Mouse (Mus musculus) embryonic facial prominence, embryonic 13.5 days (tissue): ENCODE results near the gene Ints1. TPM values are rescaled to one million over a fixed set of nuclear protein-coding genes. Genes with fewer than 3 reads are reported as not detected.

Experiments used
- ATAC-seq: fragments of 200-750 bp; cut with Nextera tagmentation; 2 replicates; pipeline ENCODE4 v1.8.0; 2017; ENCODE audit warnings: low read depth; ENCODE audit not compliant: insufficient number of reproducible peaks, insufficient read depth, low FRiP score, low TSS enrichment
- H3K27ac ChIP-seq: fragments of 300-500 bp; sonication (generic); 2 replicates; pipeline ENCODE4 v1.5.1; 2015; ENCODE audit warnings: moderate library complexity, mild to moderate bottlenecking, inconsistent platforms
- H3K27me3 ChIP-seq: fragments of 300-500 bp; sonication (generic); 2 replicates; pipeline ENCODE4 v1.6.1; 2015; ENCODE audit warnings: mild to moderate bottlenecking, inconsistent platforms
- H3K36me3 ChIP-seq: fragments of 300-500 bp; sonication (generic); 2 replicates; pipeline ENCODE4 v1.6.1; 2015; ENCODE audit warnings: mild to moderate bottlenecking, inconsistent platforms
- H3K4me1 ChIP-seq: fragments of 300-500 bp; sonication (generic); 2 replicates; pipeline ENCODE4 v1.6.1; 2015; ENCODE audit warnings: inconsistent platforms
- H3K4me2 ChIP-seq: fragments of 300-500 bp; sonication (generic); 2 replicates; pipeline ENCODE4 v1.6.1; 2015; ENCODE audit warnings: moderate library complexity, mild to moderate bottlenecking, inconsistent platforms
- H3K4me3 ChIP-seq: fragments of 300-500 bp; sonication (generic); 2 replicates; pipeline ENCODE4 v1.5.1; 2015; ENCODE audit warnings: mild to moderate bottlenecking, inconsistent platforms
- H3K9ac ChIP-seq: fragments of 300-500 bp; sonication (generic); 2 replicates; pipeline ENCODE4 v1.6.1; 2015; ENCODE audit warnings: mild to moderate bottlenecking, inconsistent platforms
- H3K9me3 ChIP-seq: fragments of 300-500 bp; sonication (generic); 2 replicates; pipeline ENCODE4 v1.6.1; 2016; ENCODE audit warnings: inconsistent platforms
- WGBS: fragments of 180-500 bp; shearing (Covaris S2); methylation state at CpG from one replicate; pipeline ENCODE4 v1.1.7; 2015; ENCODE audit warnings: mixed read lengths; 5-methylcytosine and 5-hydroxymethylcytosine counted together
- polyA plus RNA-seq: library from polyadenylated mRNA; unstranded; fragments of >200 nt; fragmentation: Nextera tagmentation; extraction: Ambion mirVana; gene quantifications from 2 replicates; pipeline ENCODE4 v1.2.1, GENCODE M21; 2015

The Ints1 gene
- polyA plus RNA-seq, 1 experiment from 2014 or later: 29.0 TPM

DNA sequence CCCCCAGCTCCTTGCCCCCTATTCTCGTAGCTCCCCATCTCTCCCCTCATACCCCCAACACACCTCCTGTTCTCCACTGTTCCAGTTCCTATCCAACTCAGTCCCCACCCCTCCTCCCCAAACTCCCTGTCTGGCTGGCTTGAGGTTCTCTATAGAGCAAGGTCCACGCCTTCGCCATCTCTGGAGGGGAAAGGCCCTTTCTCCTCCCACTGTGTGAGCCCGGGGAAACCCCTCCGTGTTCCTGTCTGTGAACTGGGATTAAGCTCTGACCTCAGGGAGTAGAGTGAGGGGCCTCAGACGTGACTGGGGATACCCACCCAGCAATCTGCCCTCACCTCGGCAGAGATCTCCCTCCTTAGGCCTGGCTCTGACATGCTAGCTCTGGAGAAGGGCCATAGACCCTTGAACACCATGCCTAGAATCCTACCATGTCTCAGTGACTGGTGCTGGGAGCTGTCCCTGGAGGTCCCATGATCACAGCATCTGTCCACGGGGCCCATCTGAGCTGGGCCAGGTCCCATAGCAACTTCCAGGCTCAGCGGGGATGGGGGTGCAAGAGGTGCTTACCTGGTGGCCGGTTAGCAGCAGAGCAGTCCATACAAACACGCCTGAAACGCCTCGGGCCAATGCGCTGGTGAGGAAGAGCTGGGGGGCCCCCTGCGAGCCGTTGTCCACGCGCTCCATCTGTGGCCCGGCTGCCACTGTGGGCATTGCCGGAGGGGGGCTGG, 37.1 kb upstream of the Ints1 start:
- no peak overlapping the region for H3K4me3 ChIP-seq
- H3K4me2 ChIP-seq: no peak overlapping the region
- peaks cover 40% of the 10 kb centered on the region for H3K27me3 ChIP-seq
- no peak for ATAC-seq
- no peak overlapping the region for H3K9ac ChIP-seq
- 65% methylated on average over 20 of the region's 20 CpGs for WGBS
- no peaks in the 10 kb centered on the region for H3K36me3 ChIP-seq
- H3K4me1 ChIP-seq: no peaks in the 10 kb centered on the region
- no peak overlapping the region for H3K27ac ChIP-seq
- H3K9me3 ChIP-seq: no peaks in the 10 kb centered on the region

DNA sequence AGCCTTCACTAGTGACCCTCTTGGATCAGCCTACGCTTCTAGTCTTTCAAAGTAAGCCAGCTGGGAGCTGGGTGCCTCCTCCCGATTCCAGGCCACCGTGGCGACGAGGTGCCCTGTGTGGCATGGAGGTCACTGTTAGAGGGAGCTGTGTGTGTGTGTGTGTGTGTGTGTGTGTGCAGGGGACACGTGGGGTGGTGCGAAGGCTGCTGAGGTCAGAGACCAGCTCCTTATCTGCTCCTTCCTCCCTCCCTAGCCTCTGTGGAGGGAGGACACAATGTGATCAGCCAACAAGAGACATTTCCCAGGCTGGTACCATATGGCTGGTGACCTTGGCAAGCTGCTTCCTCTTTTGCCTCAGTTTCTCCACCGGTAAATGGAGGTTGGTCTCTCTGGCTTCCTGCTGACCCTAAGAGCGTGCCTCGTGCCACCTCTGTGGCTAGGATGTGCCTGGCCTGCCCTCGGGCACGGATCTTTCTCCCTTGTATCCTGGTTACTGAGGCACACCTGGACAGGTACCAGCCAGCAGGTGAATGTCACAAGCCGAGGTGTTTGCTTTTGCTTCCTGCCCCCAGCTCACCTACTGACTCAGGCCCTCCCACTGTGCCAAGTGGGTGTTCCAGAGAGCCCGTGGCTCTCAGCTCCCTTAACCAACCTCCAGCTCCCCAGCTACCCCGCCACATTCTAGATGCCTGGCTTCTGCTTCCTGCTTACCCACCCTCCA, 36.4 kb upstream of the Ints1 start:
- Histone ChIP-seq H3K27me3 (peaks cover 40% of the 10 kb centered on the region), H3K4me2 (no peak overlapping the region), H3K9me3 (no peaks in the 10 kb centered on the region), H3K27ac (no peak overlapping the region), H3K36me3 (no peaks in the 10 kb centered on the region), H3K4me3 (no peak overlapping the region), H3K4me1 (no peaks in the 10 kb centered on the region), H3K9ac (no peak overlapping the region)
- 77% methylated on average over 15 of the region's 15 CpGs for WGBS
- no peak for ATAC-seq

DNA sequence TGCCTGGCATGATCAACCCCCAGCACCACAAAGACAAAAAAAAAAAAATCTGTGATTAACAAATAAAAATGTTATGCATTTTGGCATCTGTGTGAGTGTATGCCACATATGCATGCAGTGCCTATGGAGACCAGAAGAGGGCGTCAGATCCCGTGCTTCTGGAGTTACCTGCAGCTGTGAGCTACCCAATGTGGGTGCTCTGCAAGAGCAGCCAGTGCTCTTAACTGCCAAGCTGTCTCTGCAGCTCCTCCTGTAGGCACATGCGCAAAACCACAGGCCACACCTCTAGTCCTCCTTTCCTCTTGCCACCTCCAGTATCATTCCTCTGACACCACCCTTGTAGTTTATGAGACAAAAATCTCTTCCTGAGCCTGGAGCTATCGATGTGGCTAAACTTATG, 33.9 kb upstream of the Ints1 start:
- H3K4me2 ChIP-seq: no peak overlapping the region
- WGBS: 63% methylated on average over 4 of the region's 4 CpGs

DNA sequence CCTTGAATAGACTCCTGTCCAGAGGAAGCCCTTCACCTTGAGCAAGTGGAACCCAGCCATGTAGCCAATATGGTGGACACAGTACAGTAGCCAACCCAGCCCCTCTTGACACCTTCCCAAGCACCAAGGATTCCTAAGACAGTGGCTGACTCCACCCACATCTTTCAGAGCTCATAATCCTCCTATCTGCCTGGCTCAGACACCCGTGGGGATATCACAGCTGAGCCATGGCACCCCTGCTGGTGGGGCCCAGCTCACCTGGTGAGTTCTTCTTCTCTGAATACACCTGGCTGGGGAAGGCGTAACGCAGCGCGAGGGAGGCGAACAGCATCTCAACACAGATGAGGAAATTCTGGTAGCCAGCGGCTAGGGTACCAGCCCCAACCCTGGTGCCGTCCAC, 30.4 kb upstream of the Ints1 start:
- no peak for ATAC-seq
- H3K9ac ChIP-seq: no peak overlapping the region
- 91% methylated on average over 8 of the region's 8 CpGs for WGBS
- H3K27me3 ChIP-seq: no peaks in the 10 kb centered on the region; the same call in 1 of the 2 replicates
- no peak overlapping the region for H3K4me3 ChIP-seq
- no peak overlapping the region for H3K27ac ChIP-seq
- H3K36me3 ChIP-seq: peaks cover 9% of the 10 kb centered on the region
- H3K4me1 ChIP-seq: peaks cover 13% of the 10 kb centered on the region
- H3K4me2 ChIP-seq: no peak overlapping the region
- no peaks in the 10 kb centered on the region for H3K9me3 ChIP-seq

More for the DNA sequence above, 33.9 kb upstream of the Ints1 start:
- Histone ChIP-seq H3K36me3 (no peaks in the 10 kb centered on the region), H3K4me1 (no peaks in the 10 kb centered on the region; the same call in 1 of the 2 replicates), H3K4me3 (no peak overlapping the region), H3K9me3 (no peaks in the 10 kb centered on the region), H3K9ac (no peak overlapping the region), H3K27me3 (peaks cover 28% of the 10 kb centered on the region), H3K27ac (no peak overlapping the region)
- no peak for ATAC-seq

DNA sequence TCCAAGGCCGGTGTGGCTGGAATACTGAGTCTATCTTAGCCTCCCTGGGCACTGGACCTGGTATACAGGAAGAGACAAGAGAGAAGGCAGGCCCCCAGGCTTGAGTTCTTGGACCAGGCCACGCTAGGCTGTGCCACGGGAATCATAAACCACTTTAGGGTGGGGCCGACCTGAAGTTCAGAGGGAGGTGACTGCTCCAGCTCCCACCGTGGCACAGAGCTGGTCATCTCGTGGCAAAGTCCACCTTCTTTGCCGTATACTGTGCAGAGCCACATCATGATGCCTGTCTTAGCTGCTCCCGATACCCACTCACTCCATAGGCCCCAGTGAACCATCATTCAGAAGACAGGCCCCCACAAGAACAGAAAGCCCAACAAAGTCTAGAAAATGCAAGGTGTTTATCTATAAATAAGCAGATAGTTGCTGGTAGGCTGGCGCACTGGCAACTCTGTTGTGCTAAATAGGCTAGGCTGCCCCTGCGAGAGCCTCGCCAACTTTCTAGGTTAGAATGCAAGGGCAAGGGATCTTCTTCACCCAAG, 29.2 kb upstream of the Ints1 start:
- H3K27ac ChIP-seq: no peak overlapping the region

DNA sequence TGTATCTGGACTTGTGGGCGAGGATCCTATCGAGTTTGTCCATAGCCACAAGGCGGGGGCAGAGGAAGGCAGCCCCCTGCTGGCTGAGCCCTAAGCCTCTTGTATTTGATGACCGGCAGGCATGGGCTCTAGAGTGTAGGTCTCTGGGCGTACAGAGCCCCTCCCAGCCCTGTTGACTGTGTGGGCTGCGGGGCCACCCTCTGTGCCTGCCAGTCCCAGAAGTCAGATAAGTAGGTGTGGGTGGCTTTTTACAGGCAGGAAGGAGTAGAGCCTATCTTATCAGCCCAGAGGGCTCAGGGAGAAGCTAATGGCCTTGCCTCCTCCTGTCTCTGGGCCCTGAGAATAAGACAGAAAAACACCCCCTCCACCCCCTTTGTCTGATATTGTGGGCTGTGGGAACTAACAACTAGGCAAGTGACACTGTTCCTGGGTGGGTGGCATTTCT, 28.7 kb upstream of the Ints1 start:
- Histone ChIP-seq H3K36me3 (peaks cover 24% of the 10 kb centered on the region), H3K4me2 (0 out of 2 replicates have a peak overlapping the region, but pooled peaks have one; percentile 35), H3K27me3 (no peaks in the 10 kb centered on the region; the same call in 1 of the 2 replicates), H3K9me3 (no peaks in the 10 kb centered on the region), H3K4me1 (peaks cover 13% of the 10 kb centered on the region), H3K4me3 (no peak overlapping the region), H3K27ac (no peak overlapping the region), H3K9ac (0 out of 2 replicates have a peak overlapping the region, but pooled peaks have one; percentile 16)
- ATAC-seq: no peak
- 7% methylated on average over 6 of the region's 6 CpGs for WGBS

More for the DNA sequence above, 29.2 kb upstream of the Ints1 start:
- Histone ChIP-seq H3K27me3 (no peaks in the 10 kb centered on the region; the same call in 1 of the 2 replicates), H3K9ac (0 out of 2 replicates have a peak overlapping the region, but pooled peaks have one; percentile 16), H3K4me1 (peaks cover 13% of the 10 kb centered on the region), H3K36me3 (peaks cover 22% of the 10 kb centered on the region), H3K4me3 (no peak overlapping the region), H3K9me3 (no peaks in the 10 kb centered on the region), H3K4me2 (no peak overlapping the region)
- WGBS: 87% methylated on average over 11 of the region's 11 CpGs
- ATAC-seq: no peak

DNA sequence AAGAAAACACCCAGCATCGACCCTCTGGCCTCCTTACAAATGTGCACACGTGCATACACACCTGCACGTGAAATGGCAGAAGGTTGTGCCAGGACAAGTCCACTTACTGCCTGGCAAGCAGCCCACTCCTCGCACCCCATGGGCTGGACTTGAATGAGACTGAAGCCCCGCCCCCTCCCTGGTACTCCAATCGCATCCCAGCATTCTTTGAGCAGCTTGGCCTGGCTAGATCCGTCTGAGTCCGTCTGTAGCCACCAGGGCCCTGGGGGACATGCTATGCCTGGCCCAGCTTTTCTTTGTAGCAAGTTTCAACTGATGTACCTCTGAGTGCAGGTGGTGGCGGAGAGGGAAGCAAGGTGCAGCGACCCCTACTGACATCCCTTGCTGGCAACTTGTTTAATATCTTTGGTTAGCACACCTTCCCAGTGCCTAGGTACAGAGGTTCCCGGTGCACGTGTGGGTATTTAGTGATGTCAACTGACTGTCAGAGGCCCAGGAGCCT, 28.2 kb upstream of the Ints1 start:
- WGBS: 8% methylated on average over 12 of the region's 12 CpGs
- H3K27ac ChIP-seq: no peak overlapping the region
- no peaks in the 10 kb centered on the region for H3K9me3 ChIP-seq
- H3K4me3 ChIP-seq: no peak overlapping the region
- no peaks in the 10 kb centered on the region; the same call in 1 of the 2 replicates for H3K27me3 ChIP-seq
- H3K4me2 ChIP-seq: peak overlapping the region; percentile 35
- peaks cover 24% of the 10 kb centered on the region for H3K36me3 ChIP-seq
- H3K9ac ChIP-seq: no peak overlapping the region
- 0 out of 2 replicates have a peak, but pooled peaks have one; percentile 22 for ATAC-seq
- peaks cover 13% of the 10 kb centered on the region for H3K4me1 ChIP-seq

DNA sequence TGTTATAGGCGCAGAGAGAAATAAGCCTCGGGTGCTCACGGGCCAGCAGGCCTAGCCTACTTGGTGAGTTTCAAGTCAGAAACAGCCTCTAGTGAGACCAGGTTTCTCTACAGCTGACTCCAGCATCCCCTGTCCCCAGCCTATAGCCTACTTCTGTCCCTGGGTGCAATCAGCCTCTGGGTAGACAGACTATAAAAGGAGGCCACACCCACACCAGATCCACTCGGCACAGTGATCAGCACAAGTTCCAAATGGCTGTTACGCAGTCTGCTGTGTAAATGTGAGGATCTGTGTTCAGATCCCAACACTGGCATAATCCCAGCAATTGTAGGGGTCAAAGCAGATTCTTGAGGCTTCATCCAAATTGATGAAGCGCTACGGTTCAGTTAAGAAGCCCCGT, 27.7 kb upstream of the Ints1 start:
- no peak overlapping the region for H3K9ac ChIP-seq
- no peaks in the 10 kb centered on the region for H3K9me3 ChIP-seq
- peaks cover 24% of the 10 kb centered on the region for H3K36me3 ChIP-seq
- no peak overlapping the region for H3K4me2 ChIP-seq
- no peaks in the 10 kb centered on the region; the same call in 1 of the 2 replicates for H3K27me3 ChIP-seq
- peaks cover 17% of the 10 kb centered on the region for H3K4me1 ChIP-seq
- WGBS: 79% methylated on average over 8 of the region's 8 CpGs
- H3K27ac ChIP-seq: no peak overlapping the region
- no peak overlapping the region for H3K4me3 ChIP-seq
- no peak for ATAC-seq

DNA sequence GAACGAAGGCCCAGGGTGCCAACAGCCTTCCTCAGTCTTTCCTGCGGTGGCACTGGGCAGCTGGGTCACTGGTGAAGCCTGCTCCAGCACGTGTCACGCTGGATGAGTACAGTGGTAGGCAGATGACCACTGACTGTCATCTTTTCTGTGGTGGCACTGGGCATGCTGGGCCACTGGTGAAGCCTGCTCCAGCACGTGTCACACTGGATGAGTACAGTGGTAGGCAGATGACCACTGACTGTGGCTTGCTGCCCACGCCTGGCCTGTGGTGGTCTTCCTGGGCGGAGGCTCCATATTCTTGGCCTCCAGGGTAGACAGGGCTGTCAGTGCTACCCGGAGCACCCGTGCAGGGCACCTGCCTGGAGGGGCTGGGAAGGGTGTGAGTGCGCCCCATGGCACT, 26.4 kb upstream of the Ints1 start:
- H3K4me3 ChIP-seq: no peak overlapping the region
- H3K9ac ChIP-seq: peak overlapping the region; percentile 32; the same call in 1 of the 2 replicates
- H3K4me1 ChIP-seq: peaks cover 30% of the 10 kb centered on the region
- ATAC-seq: no peak
- H3K36me3 ChIP-seq: peaks cover 24% of the 10 kb centered on the region
- no peak overlapping the region for H3K4me2 ChIP-seq
- no peaks in the 10 kb centered on the region for H3K9me3 ChIP-seq
- WGBS: 86% methylated on average over 10 of the region's 10 CpGs
- H3K27ac ChIP-seq: no peak overlapping the region
- no peaks in the 10 kb centered on the region for H3K27me3 ChIP-seq

DNA sequence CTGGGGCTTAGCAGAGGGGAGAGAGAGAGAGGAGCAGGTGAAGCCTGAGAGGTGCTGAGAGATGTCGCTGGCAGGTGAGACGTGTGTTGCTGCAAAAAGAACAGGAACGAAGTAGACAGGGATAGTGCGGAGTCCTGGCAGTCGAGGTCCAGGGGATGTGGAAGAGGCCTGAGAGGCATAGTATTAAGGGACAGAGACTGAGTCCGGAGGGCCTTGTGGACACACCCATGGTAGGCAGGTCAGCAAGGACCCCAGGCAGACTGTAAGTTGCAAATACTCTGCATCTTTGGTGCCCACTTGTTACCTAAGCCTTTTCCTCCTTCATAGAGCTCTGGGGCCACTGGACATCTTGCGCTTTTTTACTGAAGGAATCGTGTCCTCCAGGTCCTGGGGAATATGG, 25.8 kb upstream of the Ints1 start:
- no peak overlapping the region for H3K4me3 ChIP-seq
- H3K4me2 ChIP-seq: no peak overlapping the region
- peaks cover 37% of the 10 kb centered on the region for H3K4me1 ChIP-seq
- no peak for ATAC-seq
- H3K36me3 ChIP-seq: peaks cover 24% of the 10 kb centered on the region
- no peaks in the 10 kb centered on the region for H3K9me3 ChIP-seq
- 91% methylated on average over 8 of the region's 8 CpGs for WGBS
- no peak overlapping the region for H3K27ac ChIP-seq
- no peak overlapping the region for H3K9ac ChIP-seq
- H3K27me3 ChIP-seq: no peaks in the 10 kb centered on the region

DNA sequence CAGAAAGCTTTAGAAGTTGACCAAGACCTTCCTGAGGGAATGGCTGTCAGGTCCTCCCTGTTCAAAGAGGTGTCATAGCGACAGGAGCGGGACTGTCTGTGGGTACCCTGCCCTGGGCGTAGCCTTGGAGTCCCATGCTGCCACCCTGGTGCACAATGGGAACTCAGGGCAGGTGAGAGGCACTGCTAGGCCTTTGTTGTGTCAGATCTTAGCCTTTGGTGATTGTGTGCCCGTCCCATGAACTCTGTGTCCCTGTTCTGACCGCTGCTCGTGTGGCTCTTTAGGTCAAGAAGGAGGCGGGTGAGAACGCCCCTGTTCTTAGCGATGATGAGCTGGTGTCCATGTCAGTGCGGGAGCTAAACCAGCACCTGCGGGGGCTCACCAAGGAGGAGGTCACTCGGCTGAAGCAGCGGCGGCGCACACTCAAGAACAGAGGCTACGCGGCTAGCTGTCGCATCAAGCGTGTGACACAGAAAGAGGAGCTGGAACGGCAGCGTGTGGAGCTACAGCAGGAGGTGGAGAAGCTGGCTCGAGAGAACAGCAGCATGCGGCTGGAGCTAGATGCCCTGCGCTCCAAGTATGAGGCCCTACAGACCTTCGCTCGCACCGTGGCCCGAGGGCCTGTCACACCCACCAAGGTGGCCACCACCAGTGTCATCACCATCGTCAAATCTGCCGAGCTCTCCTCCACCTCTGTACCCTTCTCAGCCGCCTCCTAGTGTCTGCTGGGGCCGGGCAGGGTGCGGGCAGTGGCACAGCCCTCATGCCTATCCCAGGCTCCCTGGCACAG, 24.5 kb upstream of the Ints1 start:
- Histone ChIP-seq H3K9ac (no peak overlapping the region), H3K27me3 (no peaks in the 10 kb centered on the region), H3K36me3 (peaks cover 24% of the 10 kb centered on the region), H3K4me2 (no peak overlapping the region), H3K27ac (no peak overlapping the region), H3K4me1 (peaks cover 42% of the 10 kb centered on the region), H3K4me3 (no peak overlapping the region), H3K9me3 (no peaks in the 10 kb centered on the region)
- WGBS: 92% methylated on average over 33 of the region's 33 CpGs
- ATAC-seq: no peak
